Mouse (Mus musculus) neural tube, embryonic 10.5 days (tissue): ENCODE measurements around the gene Chrm4.
A peak's percentile ranks its signal among the peaks of the same experiment; 100 is the strongest.

Experiments
- DNase-seq: peaks from one replicate; pipeline ENCODE4 v3.0.0-alpha.2; 2017; ENCODE audit warnings: low spot score; ENCODE audit errors: extremely low spot score

Chrm4 gene

DNA sequence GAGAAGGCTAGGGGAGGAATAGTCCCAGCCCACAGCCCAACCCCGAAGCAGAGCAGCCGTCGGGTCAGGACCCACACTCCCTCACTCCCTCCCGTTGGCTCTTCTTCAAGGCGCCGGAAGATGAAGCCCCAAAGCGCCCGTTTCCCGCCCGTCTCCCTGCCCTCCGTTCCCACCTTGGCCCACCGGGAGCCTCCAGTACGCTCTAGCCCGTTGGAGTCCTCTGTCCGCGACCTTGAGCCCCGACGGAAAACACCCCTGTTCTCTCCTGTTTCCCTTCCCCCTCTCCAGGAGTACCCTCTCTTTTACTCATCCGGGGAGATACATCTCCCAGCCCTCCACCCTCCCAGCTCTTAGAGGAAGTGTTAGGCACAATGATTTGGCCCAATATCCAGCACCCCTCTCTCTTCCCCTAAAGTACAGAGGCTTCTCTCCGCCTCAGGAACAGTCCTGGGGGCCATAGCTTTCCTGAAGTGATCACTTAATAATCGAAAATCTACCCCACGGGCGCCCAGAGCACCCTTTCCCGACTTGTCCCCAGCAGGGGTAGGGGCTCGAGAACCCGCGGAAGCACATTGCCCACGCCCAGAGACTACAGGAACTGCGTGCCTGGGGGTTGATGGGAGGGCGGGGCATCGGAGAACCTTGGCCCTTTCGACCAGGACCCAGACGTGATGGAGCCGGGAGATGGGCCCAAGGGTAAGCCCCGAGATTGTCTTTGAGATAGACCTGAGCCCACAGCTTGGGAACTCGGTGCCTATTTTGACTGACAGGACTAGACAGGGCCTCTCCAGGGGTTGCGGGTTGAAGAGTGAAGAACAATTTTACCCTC is 4.2 kb upstream of the Chrm4 start:
- peak; percentile 49 for DNase-seq

GRCm38 (mm10) chr2:91923415-91924337 is 3.4 kb upstream of the Chrm4 start:
- DNase-seq = peak; percentile 71

GRCm38 (mm10) chr2:91924726-91925125 is 2.3 kb upstream of the Chrm4 start:
- DNase-seq = no peak

GRCm38 (mm10) chr2:91925442-91925841 is 1.6 kb upstream of the Chrm4 start:
- no peak for DNase-seq

GRCm38 (mm10) chr2:91927826-91928533 is 931 bp downstream of the Chrm4 start:
- peak; percentile 87 for DNase-seq

GRCm38 (mm10) chr2:91928534-91929350 is 1.7 kb downstream of the Chrm4 start:
- peak; percentile 38 for DNase-seq

- DNase-seq = no peak
Observed at GRCm38 (mm10) chr2:91929455-91929854, 2.4 kb downstream of the Chrm4 start.

GRCm38 (mm10) chr2:91929936-91930335 is 2.9 kb downstream of the Chrm4 start:
- peak; percentile 84 for DNase-seq

DNA sequence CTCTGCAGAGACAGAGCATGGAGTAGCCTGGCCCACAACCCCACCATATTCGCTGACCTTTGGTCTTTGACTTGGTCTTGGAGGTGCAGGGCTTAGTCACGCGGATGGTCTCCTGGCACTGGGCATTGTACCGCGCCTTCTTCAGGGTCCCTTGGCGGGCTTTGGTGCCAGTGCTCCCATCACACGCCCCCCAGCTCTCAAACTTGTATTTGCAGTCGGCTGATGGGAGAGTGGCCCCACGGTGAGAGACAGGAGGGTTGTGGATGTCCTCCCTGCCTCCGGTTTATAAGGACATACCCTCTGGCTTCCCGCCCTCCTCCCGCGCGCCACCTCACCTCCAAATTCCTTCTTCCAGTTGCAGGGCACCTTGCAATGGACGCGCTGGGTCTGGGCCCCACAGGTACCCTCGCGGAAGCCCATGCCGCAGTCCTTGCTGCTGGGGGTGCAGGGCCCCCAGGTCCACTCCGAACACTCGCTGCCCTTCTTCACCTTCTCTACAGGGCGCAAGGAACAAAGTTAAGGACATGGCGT is 3.8 kb downstream of the Chrm4 start:
- DNase-seq = peak; percentile 65

- DNase-seq = peak; percentile 98
Observed at GRCm38 (mm10) chr2:91931328-91932159, 4.5 kb downstream of the Chrm4 start.

DNA sequence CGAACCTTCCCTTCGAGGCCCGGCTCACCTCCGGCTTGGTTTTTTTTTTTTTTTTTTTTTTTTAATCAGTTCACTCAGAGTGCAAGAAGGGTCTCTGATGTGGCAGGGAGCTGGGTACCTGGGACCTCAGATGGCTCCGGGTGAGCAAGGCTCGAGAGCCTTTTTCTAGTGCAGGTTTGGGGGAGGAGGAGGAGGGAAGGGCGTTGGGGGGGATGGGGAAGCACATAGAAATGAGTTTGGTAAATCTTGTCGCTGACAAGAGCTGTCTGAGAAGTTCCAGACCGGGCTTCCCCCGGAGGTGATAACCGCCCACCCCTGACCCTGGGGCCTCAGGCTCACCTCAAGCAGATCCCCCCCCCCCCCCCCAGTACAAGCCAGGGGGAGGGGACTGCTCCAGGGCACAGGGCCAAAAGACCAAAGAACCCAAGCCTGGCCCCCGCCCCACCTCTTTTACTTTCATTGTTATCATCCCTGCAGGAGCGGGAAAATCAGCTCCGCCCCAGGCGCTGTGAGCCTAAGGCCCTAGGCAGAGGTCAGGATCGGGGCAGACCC is 5.2 kb downstream of the Chrm4 start, which contains the start of gene Mdk:
TSS of gene Mdk (minus strand) at position 138 of the 552 bp plus-strand sequence.
- peak; percentile 88 for DNase-seq

DNA sequence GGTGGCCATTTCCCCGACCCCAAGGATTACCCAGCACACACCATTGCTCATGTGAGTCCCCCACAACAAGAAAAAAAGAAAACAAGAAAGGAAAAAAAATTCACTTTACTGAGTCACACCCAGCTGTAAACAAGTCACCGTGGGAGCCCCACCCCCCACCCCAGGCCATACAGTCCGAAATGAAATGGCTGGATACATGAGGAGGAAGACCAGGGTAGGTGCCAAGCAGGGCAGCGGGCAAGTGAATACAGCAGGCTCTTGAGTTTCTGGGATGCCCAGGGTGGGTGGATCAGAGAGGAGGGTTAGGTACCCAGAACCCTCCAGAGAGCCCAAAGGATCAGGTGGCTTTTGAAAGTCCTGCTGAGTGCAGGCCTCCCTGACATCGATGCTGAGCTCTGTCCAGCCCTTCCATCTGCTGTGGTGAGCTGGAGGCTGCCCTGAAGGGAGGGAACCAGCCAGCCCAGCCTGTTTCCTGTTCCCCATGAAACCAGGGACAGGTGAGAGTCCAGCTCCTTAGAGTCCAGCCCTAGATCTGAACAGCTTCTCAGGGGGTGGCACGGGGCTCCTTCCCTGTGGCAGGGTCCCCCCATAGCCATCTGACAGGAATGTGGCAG is 5.8 kb downstream of the Chrm4 start:
- peak; percentile 53 for DNase-seq

- peak; percentile 53 for DNase-seq
Observed at GRCm38 (mm10) chr2:91933471-91933870, 6.4 kb downstream of the Chrm4 start.

DNA sequence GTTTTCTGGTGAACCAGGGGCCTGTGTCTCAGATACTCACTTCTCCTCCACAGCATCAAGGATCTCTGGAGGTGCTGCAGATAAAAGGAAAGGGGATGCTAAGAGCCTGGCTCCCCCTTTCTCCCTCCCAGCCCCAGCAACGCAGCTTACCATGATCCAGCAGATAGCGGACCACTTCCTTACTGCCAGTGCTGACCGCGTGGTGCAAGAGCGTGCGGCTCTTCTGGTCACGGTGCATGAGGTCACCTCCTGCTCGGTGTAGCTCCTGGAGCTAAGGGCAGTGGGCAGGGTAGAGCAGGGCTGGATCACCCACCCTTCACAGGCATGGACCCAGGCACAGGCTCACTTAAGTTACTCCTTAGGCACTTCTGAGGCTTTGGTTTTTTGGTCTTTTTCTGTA is 7.0 kb downstream of the Chrm4 start:
- DNase-seq = no peak

- DNase-seq = no peak
Observed at GRCm38 (mm10) chr2:91934826-91935525, 7.9 kb downstream of the Chrm4 start.

- no peak for DNase-seq
Observed at GRCm38 (mm10) chr2:91936154-91936553, 9.1 kb downstream of the Chrm4 start.

DNA sequence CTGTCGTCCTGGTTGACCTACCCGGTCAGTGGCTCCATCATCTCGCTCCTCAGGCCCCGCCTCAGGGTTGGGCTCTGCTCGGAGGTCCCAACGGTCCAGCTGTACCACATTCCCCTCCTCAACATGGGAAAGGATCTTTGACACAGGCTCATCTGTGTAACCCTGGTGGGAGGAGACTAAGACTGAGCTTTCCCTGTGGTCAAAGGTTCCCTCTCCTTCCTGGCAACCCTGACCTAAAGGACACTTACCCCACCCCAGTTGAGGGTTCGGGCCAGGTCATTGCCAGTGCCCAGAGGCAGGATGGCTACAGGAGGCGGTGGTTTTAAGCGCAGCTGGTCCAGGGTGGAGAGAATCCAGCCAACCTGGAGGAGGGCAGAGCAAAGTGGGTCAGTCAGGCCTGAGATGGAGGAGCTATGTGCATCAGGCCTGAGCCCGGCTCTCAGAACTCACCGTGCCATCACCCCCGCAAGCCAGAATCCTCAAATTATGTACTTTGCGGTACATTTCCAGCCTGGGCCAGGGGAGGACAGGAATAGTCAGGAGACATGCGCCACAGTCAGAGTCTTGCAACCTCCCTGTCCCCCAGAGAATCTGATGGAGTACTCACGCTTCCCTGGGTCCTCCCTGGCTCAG is 12.4 kb downstream of the Chrm4 start:
- DNase-seq = no peak

- DNase-seq = no peak
Observed at GRCm38 (mm10) chr2:91942356-91942755, 15.3 kb downstream of the Chrm4 start.
